Mouse (Mus musculus) stomach, embryonic 15.5 days (tissue): ENCODE measurements around the gene Zfp618. TPM values are rescaled to one million over a fixed set of nuclear protein-coding genes. Genes with fewer than 3 reads are reported as not detected.

Source experiments
- ATAC-seq: fragments of 200-750 bp; cut with Nextera tagmentation; 2 replicates; pipeline ENCODE4 v1.8.0; 2017; ENCODE audit warnings: low read depth, moderate number of reproducible peaks, moderate TSS enrichment; ENCODE audit not compliant: insufficient read depth, low FRiP score
- H3K27ac ChIP-seq: fragments of 300-500 bp; sonication (generic); 2 replicates; pipeline ENCODE4 v1.5.1; 2015; ENCODE audit warnings: mild to moderate bottlenecking, inconsistent platforms
- H3K27me3 ChIP-seq: fragments of 300-500 bp; sonication (generic); replicated peaks from 2 replicates; pipeline ENCODE4 v1.6.1; 2015; ENCODE audit warnings: inconsistent platforms
- H3K36me3 ChIP-seq: fragments of 300-500 bp; sonication (generic); 2 replicates; pipeline ENCODE4 v1.6.1; 2015; ENCODE audit warnings: inconsistent platforms
- H3K4me1 ChIP-seq: fragments of 300-500 bp; sonication (generic); 2 replicates; pipeline ENCODE4 v1.6.1; 2015; ENCODE audit warnings: inconsistent platforms
- H3K4me2 ChIP-seq: fragments of 300-500 bp; sonication (generic); 2 replicates; pipeline ENCODE4 v1.6.1; 2015; ENCODE audit warnings: mild to moderate bottlenecking, inconsistent platforms
- H3K4me3 ChIP-seq: fragments of 300-500 bp; sonication (generic); replicated peaks from 2 replicates; pipeline ENCODE4 v1.5.1; 2015; ENCODE audit warnings: inconsistent platforms
- H3K9ac ChIP-seq: fragments of 300-500 bp; sonication (generic); 2 replicates; pipeline ENCODE4 v1.6.1; 2015; ENCODE audit warnings: inconsistent platforms
- H3K9me3 ChIP-seq: fragments of 300-500 bp; sonication (generic); 2 replicates; pipeline ENCODE4 v1.6.1; 2016; ENCODE audit warnings: inconsistent platforms
- WGBS: fragments of 180-500 bp; shearing (Covaris S2); methylation state at CpG from one replicate; pipeline ENCODE4 v1.1.7; 2015; 5-methylcytosine and 5-hydroxymethylcytosine counted together
- polyA plus RNA-seq: library from polyadenylated mRNA; unstranded; fragments of >200 nt; fragmentation: Nextera tagmentation; extraction: Ambion mirVana; gene quantifications from 2 replicates; pipeline ENCODE4 v1.2.1, GENCODE M21; 2015

The Zfp618 gene
- polyA plus RNA-seq, 1 experiment from 2014 or later: 17.0 TPM

- Histone ChIP-seq H3K27ac (peak overlapping the region; percentile 59), H3K27me3 (no peaks in the 10 kb centered on the region), H3K4me3 (no peak overlapping the region), H3K9ac (no peak overlapping the region), H3K4me2 (0 out of 2 replicates have a peak overlapping the region, but pooled peaks have one; percentile 10), H3K36me3 (0 out of 2 replicates have a peak, but pooled peaks cover 1% of the 10 kb centered on the region), H3K9me3 (no peaks in the 10 kb centered on the region), H3K4me1 (peaks cover 18% of the 10 kb centered on the region)
- 31% methylated on average over 7 of the region's 7 CpGs for WGBS
- ATAC-seq: peak; percentile 48; the same call in 1 of the 2 replicates
Observed at GRCm38 (mm10) chr4:63056641-63057415, 91.5 kb downstream of the Zfp618 start.

- no peak overlapping the region for H3K27ac ChIP-seq
- no peak for ATAC-seq
Observed at GRCm38 (mm10) chr4:63057581-63057980, 92.2 kb downstream of the Zfp618 start.

GRCm38 (mm10) chr4:63058686-63059085 is 93.3 kb downstream of the Zfp618 start:
- Histone ChIP-seq H3K9me3 (no peaks in the 10 kb centered on the region), H3K27ac (no peak overlapping the region), H3K4me1 (peaks cover 11% of the 10 kb centered on the region; the same call in 1 of the 2 replicates), H3K27me3 (no peaks in the 10 kb centered on the region), H3K4me2 (no peak overlapping the region), H3K9ac (no peak overlapping the region), H3K4me3 (no peak overlapping the region), H3K36me3 (peaks cover 9% of the 10 kb centered on the region; the same call in 1 of the 2 replicates)
- WGBS: 85% methylated on average over 4 of the region's 4 CpGs
- no peak for ATAC-seq

More at GRCm38 (mm10) chr4:63057581-63057980, 92.2 kb downstream of the Zfp618 start:
- Histone ChIP-seq H3K9me3 (no peaks in the 10 kb centered on the region), H3K9ac (no peak overlapping the region), H3K4me2 (no peak overlapping the region), H3K36me3 (0 out of 2 replicates have a peak, but pooled peaks cover 4% of the 10 kb centered on the region), H3K4me3 (no peak overlapping the region), H3K27me3 (no peaks in the 10 kb centered on the region), H3K4me1 (peaks cover 13% of the 10 kb centered on the region; the same call in 1 of the 2 replicates)
- WGBS: 45% methylated on average over 5 of the region's 5 CpGs

GRCm38 (mm10) chr4:63060358-63060757 is 95.0 kb downstream of the Zfp618 start:
- Histone ChIP-seq H3K4me3 (no peak overlapping the region), H3K9me3 (no peaks in the 10 kb centered on the region), H3K27me3 (no peaks in the 10 kb centered on the region), H3K4me1 (peaks cover 8% of the 10 kb centered on the region; the same call in 1 of the 2 replicates), H3K9ac (no peak overlapping the region), H3K36me3 (peaks cover 9% of the 10 kb centered on the region; the same call in 1 of the 2 replicates), H3K4me2 (no peak overlapping the region), H3K27ac (no peak overlapping the region)
- ATAC-seq: no peak
- 77% methylated on average over 6 of the region's 6 CpGs for WGBS

- Histone ChIP-seq H3K4me1 (peaks cover 8% of the 10 kb centered on the region; the same call in 1 of the 2 replicates), H3K4me3 (no peak overlapping the region), H3K27me3 (no peaks in the 10 kb centered on the region), H3K4me2 (no peak overlapping the region), H3K9me3 (no peaks in the 10 kb centered on the region), H3K27ac (no peak overlapping the region), H3K9ac (no peak overlapping the region), H3K36me3 (peaks cover 9% of the 10 kb centered on the region; the same call in 1 of the 2 replicates)
- ATAC-seq: no peak
- 92% methylated on average over 6 of the region's 6 CpGs for WGBS
Observed at GRCm38 (mm10) chr4:63061411-63061810, 96.0 kb downstream of the Zfp618 start.

GRCm38 (mm10) chr4:63063360-63063759 is 98.0 kb downstream of the Zfp618 start:
- 91% methylated on average over 4 of the region's 4 CpGs for WGBS
- Histone ChIP-seq H3K9ac (no peak overlapping the region), H3K27me3 (no peaks in the 10 kb centered on the region), H3K27ac (no peak overlapping the region), H3K4me1 (no peaks in the 10 kb centered on the region), H3K36me3 (peaks cover 9% of the 10 kb centered on the region; the same call in 1 of the 2 replicates), H3K9me3 (no peaks in the 10 kb centered on the region), H3K4me3 (no peak overlapping the region), H3K4me2 (no peak overlapping the region)
- ATAC-seq: no peak

- Histone ChIP-seq H3K36me3 (peaks cover 9% of the 10 kb centered on the region; the same call in 1 of the 2 replicates), H3K27me3 (no peaks in the 10 kb centered on the region), H3K9me3 (no peaks in the 10 kb centered on the region), H3K4me1 (no peaks in the 10 kb centered on the region), H3K9ac (no peak overlapping the region), H3K4me3 (no peak overlapping the region), H3K27ac (no peak overlapping the region), H3K4me2 (no peak overlapping the region)
- no peak for ATAC-seq
- whole genome bisulfite sequencing: 85% methylated on average over 9 of the region's 9 CpGs
Observed at GRCm38 (mm10) chr4:63064911-63065310, 99.5 kb downstream of the Zfp618 start.

- H3K4me2 ChIP-seq: no peak overlapping the region
- no peak overlapping the region for H3K9ac ChIP-seq
- H3K36me3 ChIP-seq: peaks cover 7% of the 10 kb centered on the region; the same call in 1 of the 2 replicates
- no peak overlapping the region for H3K4me3 ChIP-seq
- no peak overlapping the region for H3K27ac ChIP-seq
- peaks cover 11% of the 10 kb centered on the region for H3K4me1 ChIP-seq
- H3K27me3 ChIP-seq: no peaks in the 10 kb centered on the region
- WGBS: 81% methylated on average over 4 of the region's 4 CpGs
- no peaks in the 10 kb centered on the region for H3K9me3 ChIP-seq
- ATAC-seq: no peak
Observed at GRCm38 (mm10) chr4:63066796-63067195, 101.4 kb downstream of the Zfp618 start.

- Histone ChIP-seq H3K4me1 (peaks cover 20% of the 10 kb centered on the region), H3K27ac (no peak overlapping the region), H3K4me2 (no peak overlapping the region), H3K4me3 (no peak overlapping the region), H3K27me3 (no peaks in the 10 kb centered on the region), H3K9ac (no peak overlapping the region), H3K9me3 (no peaks in the 10 kb centered on the region), H3K36me3 (peaks cover 3% of the 10 kb centered on the region; the same call in 1 of the 2 replicates)
- WGBS: 78% methylated on average over 6 of the region's 6 CpGs
- ATAC-seq: no peak
Observed at GRCm38 (mm10) chr4:63067822-63068221, 102.4 kb downstream of the Zfp618 start.

GRCm38 (mm10) chr4:63068499-63069175 is 103.3 kb downstream of the Zfp618 start:
- Histone ChIP-seq H3K4me1 (peaks cover 23% of the 10 kb centered on the region), H3K9me3 (no peaks in the 10 kb centered on the region), H3K27me3 (no peaks in the 10 kb centered on the region), H3K4me3 (no peak overlapping the region), H3K27ac (no peak overlapping the region), H3K4me2 (no peak overlapping the region), H3K9ac (no peak overlapping the region), H3K36me3 (no peaks in the 10 kb centered on the region)
- no peak for ATAC-seq
- WGBS: 82% methylated on average over 12 of the region's 12 CpGs

GRCm38 (mm10) chr4:63071413-63072260 is 106.3 kb downstream of the Zfp618 start:
- 37% methylated on average over 15 of the region's 15 CpGs for WGBS
- no peak overlapping the region for H3K9ac ChIP-seq
- ATAC-seq: peak; percentile 83
- H3K4me3 ChIP-seq: no peak overlapping the region
- peak overlapping the region; percentile 57 for H3K27ac ChIP-seq
- H3K4me1 ChIP-seq: peaks cover 23% of the 10 kb centered on the region
- H3K27me3 ChIP-seq: no peaks in the 10 kb centered on the region
- no peak overlapping the region for H3K4me2 ChIP-seq
- H3K36me3 ChIP-seq: no peaks in the 10 kb centered on the region
- H3K9me3 ChIP-seq: no peaks in the 10 kb centered on the region
